Mouse (Mus musculus) lung, embryonic 16.5 days (tissue): ENCODE measurements around the gene Znrf1. TPM values are rescaled to one million over a fixed set of nuclear protein-coding genes. Genes with fewer than 3 reads are reported as not detected.

Experiments
- ATAC-seq: fragments of 200-750 bp; cut with Nextera tagmentation; 2 replicates; pipeline ENCODE4 v1.8.0; 2017; ENCODE audit warnings: low read depth, mild to moderate bottlenecking, moderate library complexity
- H3K27ac ChIP-seq: fragments of 300-500 bp; sonication (generic); 2 replicates; pipeline ENCODE4 v1.5.1; 2014; ENCODE audit warnings: mild to moderate bottlenecking, control low read depth, low read length
- H3K27me3 ChIP-seq: fragments of 300-500 bp; sonication (generic); 2 replicates; pipeline ENCODE4 v1.6.1; 2014; ENCODE audit warnings: low read depth, low read length, mixed read lengths; ENCODE audit not compliant: control insufficient read depth, insufficient read depth
- H3K36me3 ChIP-seq: fragments of 300-500 bp; sonication (generic); 2 replicates; pipeline ENCODE4 v1.6.1; 2014; ENCODE audit warnings: low read length; ENCODE audit not compliant: control insufficient read depth, insufficient read depth
- H3K4me1 ChIP-seq: fragments of 300-500 bp; sonication (generic); replicated peaks from 2 replicates; pipeline ENCODE4 v1.6.1; 2014; ENCODE audit warnings: low read length, mixed read lengths; ENCODE audit not compliant: control insufficient read depth, insufficient read depth
- H3K4me2 ChIP-seq: fragments of 300-500 bp; sonication (generic); 2 replicates; pipeline ENCODE4 v1.6.1; 2014; ENCODE audit warnings: low read depth, low read length, control low read depth
- H3K4me3 ChIP-seq: fragments of 300-500 bp; sonication (generic); 2 replicates; pipeline ENCODE4 v1.5.1; 2014; ENCODE audit warnings: mild to moderate bottlenecking, low read length, control low read depth
- H3K9ac ChIP-seq: fragments of 300-500 bp; sonication (generic); 2 replicates; pipeline ENCODE4 v1.6.1; 2014; ENCODE audit warnings: low read length, control low read depth
- H3K9me3 ChIP-seq: fragments of 300-500 bp; sonication (generic); 2 replicates; pipeline ENCODE4 v1.6.1; 2016; ENCODE audit warnings: low read length; ENCODE audit not compliant: control insufficient read depth
- WGBS: fragments of 180-500 bp; shearing (Covaris S2); extraction: QIAGEN DNeasy Blood & Tissue Kit; methylation state at CpG from one replicate; pipeline ENCODE4 v1.1.7; 2014; 5-methylcytosine and 5-hydroxymethylcytosine counted together
- polyA plus RNA-seq: library from polyadenylated mRNA; unstranded; fragments of >200 nt; fragmentation: Nextera tagmentation; extraction: Ambion mirVana; gene quantifications from 2 replicates; pipeline ENCODE4 v1.2.1, GENCODE M21; 2015

Znrf1 gene
- polyA plus RNA-seq, 1 experiment from 2014 or later = 18.3 TPM

DNA sequence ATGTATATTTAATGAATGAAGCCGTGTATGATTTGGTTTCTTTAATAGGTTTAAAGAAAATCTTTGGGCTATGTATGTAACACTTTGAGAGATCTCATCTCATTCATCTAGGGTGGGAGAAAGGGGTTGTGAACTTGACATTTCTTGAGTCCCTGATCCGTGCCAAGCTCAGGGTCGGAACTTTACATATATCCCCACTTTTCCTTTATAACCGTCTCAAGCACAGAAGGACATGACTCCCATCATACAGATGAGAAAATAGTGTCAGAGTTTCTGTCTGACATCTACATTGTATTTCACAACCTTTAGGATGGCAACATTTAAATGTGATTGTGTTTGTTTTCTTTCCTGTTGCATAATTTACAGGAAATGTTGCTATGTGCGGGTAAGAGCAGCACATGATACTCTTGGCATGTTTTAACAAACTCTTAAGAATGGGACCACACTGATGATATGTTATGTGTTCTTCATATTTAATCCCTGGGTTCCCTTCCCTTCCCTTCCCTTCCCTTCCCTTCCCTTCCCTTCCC, 26.4 kb downstream of the Znrf1 start:
- Histone ChIP-seq H3K9me3 (no peaks in the 10 kb centered on the region), H3K4me3 (no peak overlapping the region), H3K9ac (no peak overlapping the region), H3K4me1 (peaks cover 17% of the 10 kb centered on the region), H3K4me2 (no peak overlapping the region), H3K36me3 (no peaks in the 10 kb centered on the region), H3K27me3 (no peaks in the 10 kb centered on the region), H3K27ac (no peak overlapping the region)
- WGBS = 87% methylated on average over 5 of the region's 5 CpGs
- ATAC-seq = no peak

DNA sequence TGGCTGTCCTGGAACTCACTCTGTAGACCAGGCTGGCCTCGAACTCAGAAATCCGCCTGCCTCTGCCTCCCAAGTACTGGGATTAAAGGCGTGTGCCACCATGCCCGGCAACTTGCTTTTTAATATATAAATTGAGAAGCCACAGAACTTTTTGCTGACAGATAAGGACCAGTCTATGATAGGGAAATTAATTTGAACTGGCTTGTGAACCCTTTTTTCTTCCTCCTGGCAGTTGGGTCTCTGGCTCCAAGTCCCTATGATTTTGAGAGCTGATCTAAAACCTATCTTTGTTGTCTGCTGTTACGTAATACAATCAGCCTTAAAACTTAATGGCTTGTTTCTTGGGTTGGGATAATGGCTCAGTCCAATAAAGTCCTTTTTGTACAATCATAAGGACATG, 27.2 kb downstream of the Znrf1 start:
- Histone ChIP-seq H3K36me3 (no peaks in the 10 kb centered on the region), H3K4me1 (peaks cover 18% of the 10 kb centered on the region), H3K27me3 (no peaks in the 10 kb centered on the region), H3K9ac (no peak overlapping the region), H3K4me3 (no peak overlapping the region), H3K4me2 (no peak overlapping the region), H3K9me3 (no peaks in the 10 kb centered on the region), H3K27ac (no peak overlapping the region)
- WGBS = 90% methylated on average over 5 of the region's 5 CpGs
- no peak for ATAC-seq

DNA sequence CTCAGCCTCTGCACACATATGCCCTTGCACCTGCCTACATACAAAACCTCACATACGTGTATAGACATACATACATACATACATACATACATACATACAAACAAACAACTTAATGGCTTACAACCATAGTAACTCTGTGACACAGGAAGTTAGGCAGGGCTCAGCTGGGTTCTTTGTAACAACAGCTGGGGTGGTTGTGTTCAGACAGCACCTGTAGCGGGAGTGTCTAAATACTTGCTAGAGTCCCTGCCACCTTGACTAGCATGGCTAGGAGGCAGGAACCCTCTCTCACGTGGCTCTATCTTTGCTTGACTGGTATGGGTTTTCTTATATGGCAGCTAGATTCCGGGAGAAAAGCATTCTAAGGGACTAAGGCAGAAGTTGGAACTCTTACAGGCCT, 27.8 kb downstream of the Znrf1 start:
- Histone ChIP-seq H3K9ac (no peak overlapping the region), H3K9me3 (no peaks in the 10 kb centered on the region), H3K4me2 (no peak overlapping the region), H3K36me3 (no peaks in the 10 kb centered on the region), H3K4me3 (no peak overlapping the region), H3K27ac (no peak overlapping the region), H3K27me3 (no peaks in the 10 kb centered on the region), H3K4me1 (peaks cover 20% of the 10 kb centered on the region)
- WGBS = 78% methylated on average over 4 of the region's 4 CpGs
- ATAC-seq = no peak

DNA sequence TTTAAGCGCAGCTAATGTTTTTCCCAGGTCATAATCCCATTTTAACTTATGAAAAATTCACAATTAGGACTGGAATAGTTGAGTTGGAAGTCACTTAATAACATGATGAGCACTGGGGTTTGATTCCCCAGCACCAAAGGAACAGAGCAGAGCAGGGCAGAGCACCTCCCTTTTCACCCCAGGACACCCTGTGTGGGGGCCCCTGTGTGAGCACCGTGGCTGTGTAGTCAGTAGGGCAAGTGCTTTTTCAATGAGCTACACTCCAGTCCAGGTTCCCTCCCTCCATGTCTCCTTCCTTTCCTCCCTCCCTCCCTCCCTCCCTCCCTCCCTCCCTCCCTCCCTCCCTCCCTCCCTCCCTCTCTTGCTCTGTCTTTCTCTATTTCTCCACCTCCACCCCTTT, 28.2 kb downstream of the Znrf1 start:
- no peak for ATAC-seq
- Histone ChIP-seq H3K27me3 (no peaks in the 10 kb centered on the region), H3K27ac (no peak overlapping the region), H3K4me3 (no peak overlapping the region), H3K4me1 (peaks cover 20% of the 10 kb centered on the region), H3K4me2 (no peak overlapping the region), H3K9ac (no peak overlapping the region), H3K36me3 (no peaks in the 10 kb centered on the region), H3K9me3 (no peaks in the 10 kb centered on the region)
- 84% methylated on average over 2 of the region's 2 CpGs for WGBS

DNA sequence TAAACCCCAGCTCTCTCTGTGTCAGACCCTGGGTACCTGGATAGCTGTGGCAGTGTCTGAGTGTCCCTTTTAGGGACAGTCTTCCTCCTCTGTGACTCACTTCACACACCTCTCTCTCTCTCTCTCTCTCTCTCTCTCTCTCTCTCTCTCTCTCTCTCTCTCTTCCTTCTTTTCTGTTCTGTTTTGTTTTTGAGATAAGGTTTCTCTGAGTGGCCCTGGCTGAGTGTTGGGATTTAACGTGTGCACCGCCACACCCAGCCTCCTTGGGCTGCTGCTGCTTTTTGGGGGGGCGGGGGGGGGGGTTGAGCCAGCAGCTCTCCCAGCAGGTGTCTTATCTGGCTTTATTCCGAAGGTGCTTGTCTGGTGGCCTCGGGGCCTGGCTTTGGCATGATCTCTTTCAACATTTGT, 29.9 kb downstream of the Znrf1 start:
- Histone ChIP-seq H3K4me3 (no peak overlapping the region), H3K4me1 (peaks cover 20% of the 10 kb centered on the region), H3K9ac (no peak overlapping the region; the same call in 1 of the 2 replicates), H3K9me3 (no peaks in the 10 kb centered on the region), H3K4me2 (peak overlapping the region; percentile 14; the same call in 1 of the 2 replicates), H3K36me3 (no peaks in the 10 kb centered on the region), H3K27me3 (no peaks in the 10 kb centered on the region), H3K27ac (peak overlapping the region; percentile 46; the same call in 1 of the 2 replicates)
- peak; percentile 42; the same call in 1 of the 2 replicates for ATAC-seq
- 29% methylated on average over 5 of the region's 5 CpGs for WGBS

DNA sequence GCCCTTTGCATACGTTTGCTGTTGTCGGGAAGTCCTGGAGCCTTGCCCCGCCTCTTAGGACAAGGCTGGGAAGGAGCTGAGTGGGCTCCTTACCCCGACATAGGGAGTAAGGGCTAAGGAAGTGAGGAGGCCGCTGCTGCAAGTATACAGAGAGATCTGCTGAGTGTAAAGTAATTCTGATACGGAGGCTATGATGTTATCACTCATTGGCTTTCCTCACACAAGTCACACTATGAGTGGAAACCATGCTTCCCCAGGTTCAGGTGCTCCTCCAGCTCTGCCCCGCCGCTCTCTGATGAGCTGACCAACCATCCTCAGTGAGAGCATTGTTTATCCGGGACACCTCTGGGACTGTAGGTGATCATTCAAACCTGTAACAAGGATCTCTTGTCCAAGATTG, 30.4 kb downstream of the Znrf1 start:
- Histone ChIP-seq H3K27me3 (no peaks in the 10 kb centered on the region), H3K4me1 (peaks cover 20% of the 10 kb centered on the region), H3K9ac (0 out of 2 replicates have a peak overlapping the region, but pooled peaks have one; percentile 13), H3K4me3 (no peak overlapping the region), H3K27ac (peak overlapping the region; percentile 46; the same call in 1 of the 2 replicates), H3K4me2 (peak overlapping the region; percentile 14; the same call in 1 of the 2 replicates), H3K36me3 (no peaks in the 10 kb centered on the region), H3K9me3 (no peaks in the 10 kb centered on the region)
- WGBS = 45% methylated on average over 9 of the region's 9 CpGs
- peak; percentile 46 for ATAC-seq

DNA sequence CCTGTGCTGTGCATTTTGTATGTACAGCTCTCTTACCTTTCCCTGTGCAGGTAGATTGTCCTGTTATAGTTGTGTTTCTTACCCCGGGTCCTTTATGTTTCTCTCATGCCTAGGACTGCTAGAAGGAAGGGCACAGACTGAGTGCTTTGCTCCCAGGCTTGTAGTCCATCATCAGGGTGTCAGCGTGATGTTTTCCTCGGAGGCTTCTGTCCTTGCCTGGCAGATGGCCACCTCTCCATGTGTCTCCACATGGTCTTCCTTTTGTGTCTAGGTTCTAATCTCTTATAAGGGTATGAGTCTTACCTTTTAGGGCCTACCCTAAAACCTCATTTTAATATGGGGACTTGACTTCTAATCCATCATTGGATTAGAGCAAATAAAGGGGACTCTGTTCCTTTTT, 31.7 kb downstream of the Znrf1 start:
- no peak for ATAC-seq
- Histone ChIP-seq H3K27ac (no peak overlapping the region), H3K27me3 (no peaks in the 10 kb centered on the region), H3K4me1 (peaks cover 17% of the 10 kb centered on the region), H3K9me3 (no peaks in the 10 kb centered on the region), H3K4me3 (no peak overlapping the region), H3K9ac (no peak overlapping the region), H3K4me2 (no peak overlapping the region), H3K36me3 (no peaks in the 10 kb centered on the region)
- 51% methylated on average over 3 of the region's 3 CpGs for WGBS

DNA sequence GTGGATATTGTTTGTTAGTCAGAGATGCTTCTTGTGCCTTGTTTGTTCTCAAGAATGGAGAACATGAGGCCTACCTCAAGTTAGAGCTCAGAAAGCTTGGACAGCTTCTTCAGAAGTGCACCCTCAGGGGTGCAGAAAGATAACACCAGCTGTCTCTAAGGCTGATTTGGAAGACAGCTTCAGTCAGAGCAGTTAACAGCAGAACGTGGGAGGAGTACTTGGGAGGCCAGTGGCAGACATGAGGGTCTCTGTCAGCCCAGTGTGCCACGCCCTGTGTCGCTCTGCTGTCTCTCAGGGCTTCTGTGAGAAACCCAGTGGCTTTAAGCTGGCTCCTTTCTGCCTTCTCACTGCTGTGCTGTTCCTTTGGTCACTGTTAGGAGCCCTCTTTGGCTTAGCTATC, 32.1 kb downstream of the Znrf1 start:
- no peak overlapping the region for H3K9ac ChIP-seq
- no peak for ATAC-seq

DNA sequence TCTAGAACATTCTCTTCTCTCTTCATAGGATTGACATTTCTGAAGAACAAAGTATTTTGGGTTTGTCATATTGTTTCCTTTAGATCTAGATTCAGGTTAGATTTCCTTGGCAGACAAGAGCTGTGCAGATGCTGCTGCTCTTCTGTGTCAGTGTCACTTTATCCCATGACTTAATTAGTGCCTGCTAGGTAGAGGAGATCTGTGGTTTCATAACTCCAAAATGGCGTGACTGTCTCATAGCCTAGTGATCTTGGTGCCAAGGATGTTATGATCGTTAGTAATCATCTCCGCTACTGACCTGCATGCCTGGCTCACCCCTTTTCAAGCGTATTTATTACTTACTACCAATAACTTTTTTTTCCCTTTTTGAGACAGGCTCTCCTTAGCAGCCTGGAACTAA, 34.0 kb downstream of the Znrf1 start:
- 84% methylated on average over 4 of the region's 4 CpGs for WGBS
- H3K9ac ChIP-seq = no peak overlapping the region
- H3K4me2 ChIP-seq = no peak overlapping the region
- H3K27me3 ChIP-seq = no peaks in the 10 kb centered on the region
- no peaks in the 10 kb centered on the region for H3K9me3 ChIP-seq
- H3K4me3 ChIP-seq = no peak overlapping the region
- no peaks in the 10 kb centered on the region for H3K36me3 ChIP-seq
- peaks cover 17% of the 10 kb centered on the region for H3K4me1 ChIP-seq
- ATAC-seq = no peak
- no peak overlapping the region for H3K27ac ChIP-seq

More for the DNA sequence above, 32.1 kb downstream of the Znrf1 start:
- Histone ChIP-seq H3K9me3 (no peaks in the 10 kb centered on the region), H3K27me3 (no peaks in the 10 kb centered on the region), H3K36me3 (no peaks in the 10 kb centered on the region), H3K4me1 (peaks cover 17% of the 10 kb centered on the region), H3K4me3 (no peak overlapping the region), H3K4me2 (no peak overlapping the region), H3K27ac (no peak overlapping the region)
- 66% methylated on average over 3 of the region's 3 CpGs for WGBS

DNA sequence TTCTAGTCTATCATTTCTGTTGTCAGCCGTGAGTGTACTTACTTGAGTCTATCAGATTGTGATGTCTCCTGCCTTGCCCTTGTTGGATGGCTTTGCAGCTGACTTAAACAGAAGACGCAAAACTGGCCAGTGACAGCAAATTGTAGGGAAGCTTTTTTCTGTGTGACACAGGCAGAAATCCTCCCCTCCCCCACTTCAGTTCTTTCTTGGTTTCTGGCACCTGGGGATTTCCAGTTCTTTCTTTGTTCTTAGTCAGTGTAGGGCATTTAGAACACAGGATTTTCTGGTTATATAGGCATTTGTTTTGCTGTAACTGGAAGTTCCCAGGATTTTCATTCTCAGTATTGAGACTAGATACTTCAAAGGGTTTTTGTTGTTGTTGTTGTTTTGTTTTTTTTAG, 34.5 kb downstream of the Znrf1 start:
- ATAC-seq = no peak
- Histone ChIP-seq H3K9me3 (no peaks in the 10 kb centered on the region), H3K27me3 (no peaks in the 10 kb centered on the region), H3K36me3 (no peaks in the 10 kb centered on the region), H3K4me1 (peaks cover 12% of the 10 kb centered on the region), H3K4me2 (no peak overlapping the region), H3K27ac (no peak overlapping the region), H3K9ac (no peak overlapping the region), H3K4me3 (no peak overlapping the region)
- WGBS = 71% methylated on average over 2 of the region's 2 CpGs
